Mouse (Mus musculus) thymus, adult 2 months (tissue): Measurements from ENCODE around the gene Msi2.

Experiments used
- CTCF ChIP-seq: fragments of 200-500 bp; IDR thresholded peaks from 2 replicates; pipeline ENCODE4 v1.5.1; 2012; ENCODE audit warnings: mild to moderate bottlenecking, control low read depth, low read length, moderate library complexity, borderline replicate concordance; ENCODE audit not compliant: control insufficient read depth, poor library complexity, insufficient read depth; ENCODE audit errors: extremely low read depth
- POLR2A ChIP-seq: fragments of 200-500 bp; IDR thresholded peaks from 2 replicates; pipeline ENCODE4 v1.6.1; 2012; ENCODE audit warnings: mild to moderate bottlenecking, low read length, control low read depth, moderate library complexity; ENCODE audit not compliant: control insufficient read depth, poor library complexity, insufficient read depth; ENCODE audit errors: extremely low read depth

DNA sequence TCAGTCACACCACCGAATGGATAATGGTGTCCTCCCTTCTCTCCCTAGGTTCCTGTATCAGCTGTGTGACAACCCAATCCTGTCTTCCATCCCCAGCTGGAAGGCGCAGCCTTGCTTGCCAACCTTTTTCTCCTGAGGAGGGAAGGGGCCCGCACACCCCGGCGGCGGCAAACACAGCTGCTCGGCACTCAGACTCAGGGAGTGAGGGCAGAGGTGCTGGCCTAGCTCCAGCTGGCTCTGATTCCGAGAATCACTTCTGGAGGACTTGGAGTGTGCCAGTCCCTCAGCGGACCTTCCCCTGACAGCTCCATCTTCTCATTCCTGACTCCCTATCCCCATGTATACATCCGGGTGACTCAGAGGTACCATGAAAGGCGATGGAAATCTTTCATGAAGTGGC, 387.5 kb downstream of the Msi2 start:
- no peak for TF ChIP-seq CTCF
- no peak for TF ChIP-seq POLR2A
